Mouse (Mus musculus): ENCODE results near the gene Ptafr.

DNA sequence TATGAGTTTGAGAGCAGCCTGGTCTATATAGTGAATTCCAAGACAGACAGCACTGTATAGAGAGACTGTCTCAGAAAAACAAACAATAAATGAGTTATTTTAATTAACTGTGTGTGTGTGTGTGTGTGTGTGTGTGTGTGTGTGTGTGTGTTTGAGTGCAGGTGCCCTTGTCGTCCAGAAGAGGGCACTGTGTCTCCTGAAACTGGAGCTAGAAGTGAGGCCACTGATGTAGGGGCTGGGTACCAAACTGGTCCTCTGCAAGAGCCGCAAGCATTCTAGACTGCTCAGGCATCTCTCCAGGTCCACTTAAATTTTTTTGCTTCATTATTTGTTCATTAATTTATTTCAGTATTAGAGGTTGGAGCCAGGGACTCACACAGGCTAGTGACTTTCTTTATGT, 35.0 kb downstream of the Ptafr start:
- TF ChIP-seq USF1 (IDR thresholded peaks at IDR 0.05; ENCODE audit: low read depth) (no peak), CTCF (IDR thresholded peaks at IDR 0.05; ENCODE audit: control insufficient read depth, insufficient read depth, insufficient read length) (no peak), MYOD1 (IDR thresholded peaks at IDR 0.05; ENCODE audit: control insufficient read depth, insufficient read length, low read depth) (no peak), MAX (IDR thresholded peaks at IDR 0.05) (no peak), CEBPB (IDR thresholded peaks at IDR 0.05; ENCODE audit: low read depth) (no peak)
